Mouse (Mus musculus): ENCODE measurements around the gene Kctd11.
"Not testable (repeated sequence)": the region's sequence is repeated elsewhere in the genome, so short reads cannot be mapped to it uniquely, and the experiment has no call there.

The Kctd11 gene

DNA sequence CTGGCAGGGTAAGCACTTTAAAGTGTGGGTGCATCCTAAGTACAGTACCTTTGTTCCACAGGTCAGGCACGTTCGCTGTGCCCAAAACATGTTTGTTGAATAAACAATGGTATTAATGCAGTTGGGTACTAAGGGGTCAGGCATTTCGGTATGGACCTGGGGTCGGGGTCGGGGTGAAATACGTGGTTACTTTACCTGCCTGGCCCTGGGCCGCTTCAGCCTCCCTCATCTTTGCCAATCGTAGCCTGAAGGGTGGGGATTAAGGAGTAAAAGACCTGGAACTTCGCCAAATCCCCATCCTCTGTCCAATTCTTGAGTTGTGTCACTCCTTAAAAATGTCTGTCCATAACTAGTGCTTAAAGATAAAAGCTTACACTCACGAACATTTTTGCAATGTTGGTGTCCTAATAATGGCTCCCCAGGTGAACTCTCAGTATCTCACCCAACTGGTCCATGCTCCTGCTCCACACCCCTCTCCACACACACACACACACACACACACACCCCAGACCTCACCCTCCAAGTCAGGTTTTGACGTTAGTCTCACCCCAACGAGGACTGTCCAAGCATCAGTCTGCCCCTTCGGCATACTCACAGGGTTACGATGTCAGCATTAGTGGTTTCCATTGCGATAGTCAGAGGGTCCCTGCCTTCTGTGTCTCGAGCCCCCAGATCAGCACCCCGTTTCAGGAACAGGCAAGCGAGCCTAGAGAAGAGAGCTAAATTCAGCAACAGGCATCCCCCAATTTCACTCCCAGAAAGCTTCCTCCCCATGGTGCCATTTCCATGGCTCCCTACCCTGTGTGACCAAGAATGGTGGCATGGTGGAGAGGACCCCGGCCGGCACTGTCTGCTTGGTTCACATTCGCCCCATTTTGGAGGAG is 823 bp upstream of the Kctd11 start:
- DNase-seq (ENCODE audit: low read depth, low spot score), result no peak

DNA sequence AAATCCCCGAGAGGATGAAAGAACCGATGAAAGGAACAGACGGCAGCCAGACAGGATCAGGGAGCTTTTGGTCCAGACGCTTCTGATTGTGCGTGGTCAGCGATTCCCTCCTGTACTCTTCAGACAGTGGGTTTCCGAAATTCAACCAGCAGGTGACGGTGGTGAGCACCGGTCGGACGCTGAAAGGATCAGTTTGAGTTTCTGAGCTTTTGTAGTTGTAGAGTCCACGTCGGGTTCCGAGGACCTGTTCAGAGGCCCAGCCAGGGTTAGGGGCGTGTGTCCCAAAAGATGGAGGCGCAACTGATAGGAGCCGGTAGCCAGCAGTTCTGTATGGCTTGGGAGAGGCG is 727 bp downstream of the Kctd11 start:
- DNase-seq (ENCODE audit: low read depth, low spot score), result peak; percentile 78

DNA sequence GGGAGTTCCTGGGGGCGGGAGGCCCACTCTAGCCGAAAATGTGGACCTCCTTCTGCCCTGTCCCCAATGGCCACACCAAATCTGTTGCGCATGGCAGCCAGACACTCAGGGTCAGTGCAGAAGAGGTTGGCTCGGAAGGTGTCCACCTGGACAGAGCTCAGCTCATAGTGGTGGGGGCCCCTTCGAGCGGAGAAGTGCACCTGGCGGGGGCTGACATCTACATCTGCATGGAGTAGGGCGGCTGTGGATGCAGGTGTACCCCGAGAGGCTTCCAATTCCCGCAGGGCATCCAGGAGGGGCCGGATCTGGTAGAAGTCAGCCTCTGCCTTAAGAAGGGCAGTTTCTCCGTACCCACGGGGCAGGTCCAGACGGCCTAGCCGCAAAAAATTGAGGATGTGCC is 1.5 kb downstream of the Kctd11 start:
- DNase-seq (ENCODE audit: low read depth, low spot score), result no peak

DNA sequence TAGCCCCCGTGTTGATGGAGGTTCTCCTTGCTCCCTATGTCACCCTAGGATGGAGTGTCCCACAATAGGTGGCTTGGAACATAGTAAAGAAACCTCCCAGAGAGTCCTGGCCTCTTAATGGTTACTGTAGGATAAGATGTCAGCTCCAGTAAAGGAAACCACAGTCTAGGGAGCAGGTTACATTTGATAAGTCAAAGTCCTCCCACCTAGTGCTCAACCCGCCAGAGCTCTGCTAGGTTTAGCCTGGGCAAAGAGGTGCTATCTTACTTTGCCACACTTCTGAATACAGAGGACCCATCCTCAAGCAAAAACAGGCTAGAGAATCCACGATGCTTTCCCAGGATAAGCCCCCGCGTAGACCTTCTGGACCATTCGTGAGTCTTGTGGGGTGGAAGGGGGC is 2.3 kb downstream of the Kctd11 start:
- no peak for DNase-seq (ENCODE audit: low read depth, low spot score)

DNA sequence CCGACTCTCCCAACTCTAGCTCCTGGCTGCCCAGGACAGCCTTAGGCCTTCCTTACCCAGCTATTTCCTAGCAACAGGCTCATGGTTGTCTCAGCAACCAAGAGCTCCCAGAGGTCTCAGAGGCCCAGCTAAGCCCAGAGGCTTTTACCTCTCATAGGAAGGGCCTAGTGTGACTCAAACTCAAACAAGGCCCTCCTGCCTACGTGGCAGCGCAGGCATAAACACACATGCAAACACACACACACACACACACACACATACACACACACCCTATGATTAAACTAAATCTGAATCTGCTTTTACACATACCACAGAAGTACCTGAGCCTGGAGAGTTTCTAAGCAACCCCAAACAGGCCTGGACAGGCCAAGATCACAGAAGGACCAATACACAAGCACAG is 2.8 kb downstream of the Kctd11 start:
- no peak for DNase-seq (ENCODE audit: low read depth, low spot score)

DNA sequence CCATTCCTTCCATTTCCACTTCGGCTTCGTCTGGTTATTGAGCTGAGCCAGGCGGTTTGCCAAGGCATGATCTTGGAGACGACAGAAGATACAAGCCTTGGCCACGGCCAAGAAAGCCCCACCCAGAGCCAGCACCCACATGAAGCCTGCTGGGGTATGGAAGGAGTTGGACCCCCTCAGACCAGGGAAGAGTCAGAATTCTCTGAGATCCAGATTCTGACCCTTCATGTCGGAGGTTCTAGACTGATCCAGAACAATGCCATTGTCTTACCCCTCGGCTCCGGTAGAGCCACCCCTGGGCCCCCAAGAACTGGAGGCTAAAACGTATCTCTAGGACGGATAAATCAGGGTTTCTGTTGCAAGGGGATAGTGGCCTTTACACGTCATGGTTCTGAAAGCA is 3.3 kb downstream of the Kctd11 start, which contains the start of gene Tmem95:
Tmem95 (minus strand) TSS at position 141 of the 400 bp plus-strand sequence.
- no peak for DNase-seq (ENCODE audit: low read depth, low spot score)

DNA sequence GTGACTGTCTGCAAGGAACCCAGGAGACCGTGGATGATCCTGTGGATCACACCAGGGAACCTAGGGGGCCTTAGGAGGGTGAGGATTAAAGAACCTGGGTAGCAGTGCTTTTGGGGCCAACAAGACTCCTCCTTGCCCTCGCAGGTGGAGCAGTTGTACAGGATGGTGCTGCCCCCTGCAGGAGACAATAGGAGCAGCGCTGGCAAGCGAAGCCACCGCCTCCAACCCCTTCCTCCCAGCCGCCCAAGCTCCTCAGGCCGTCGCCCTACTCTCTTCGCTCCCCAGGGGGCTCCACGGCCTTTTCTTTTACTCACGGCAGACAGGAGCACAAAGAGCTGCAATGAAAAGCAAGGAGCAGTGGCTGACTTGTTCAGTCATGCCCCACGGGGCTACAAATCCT is 4.3 kb downstream of the Kctd11 start:
- DNase-seq (ENCODE audit: low read depth, low spot score), result peak; percentile 95

DNA sequence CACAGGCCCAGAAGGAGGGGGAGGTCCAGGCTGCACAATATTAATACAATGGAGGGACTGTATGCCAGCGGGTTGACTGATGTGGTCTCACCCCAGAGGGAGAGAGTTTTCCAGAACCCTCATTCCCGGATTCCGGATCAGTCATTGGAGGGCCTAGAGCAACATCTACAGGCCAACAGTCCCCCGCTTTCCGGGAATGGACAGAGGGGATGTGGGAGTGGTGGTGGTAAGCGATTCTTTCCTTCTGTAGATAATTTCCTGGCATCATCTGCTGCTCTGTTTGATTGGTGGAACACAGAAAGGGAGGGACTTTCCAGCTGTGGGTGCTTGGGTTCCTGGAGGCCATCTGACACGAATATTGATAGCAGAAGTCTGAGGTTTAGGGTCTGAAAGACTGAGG is 5.0 kb downstream of the Kctd11 start:
- DNase-seq (ENCODE audit: low read depth, low spot score), result no peak

DNA sequence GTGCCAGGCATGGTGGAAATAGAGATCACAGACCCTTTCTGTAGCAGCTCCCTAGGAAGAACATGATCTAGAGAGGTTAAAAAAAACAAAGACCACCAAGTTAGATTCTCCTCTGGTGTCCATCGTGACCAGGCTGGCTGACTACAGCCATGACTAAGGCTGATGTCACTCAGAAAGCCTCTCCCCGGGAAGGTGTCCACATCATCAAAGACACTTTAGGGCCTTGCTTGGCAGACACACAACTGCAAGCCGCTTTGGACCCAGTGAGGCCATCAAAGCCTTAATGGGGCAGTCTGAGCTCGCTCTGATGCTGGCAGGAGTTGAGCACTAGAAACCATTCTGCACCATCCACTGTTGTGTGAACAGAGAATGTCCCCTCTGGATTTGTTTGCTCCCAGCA is 8.8 kb downstream of the Kctd11 start:
- DNase-seq (ENCODE audit: low read depth, low spot score), result no peak

DNA sequence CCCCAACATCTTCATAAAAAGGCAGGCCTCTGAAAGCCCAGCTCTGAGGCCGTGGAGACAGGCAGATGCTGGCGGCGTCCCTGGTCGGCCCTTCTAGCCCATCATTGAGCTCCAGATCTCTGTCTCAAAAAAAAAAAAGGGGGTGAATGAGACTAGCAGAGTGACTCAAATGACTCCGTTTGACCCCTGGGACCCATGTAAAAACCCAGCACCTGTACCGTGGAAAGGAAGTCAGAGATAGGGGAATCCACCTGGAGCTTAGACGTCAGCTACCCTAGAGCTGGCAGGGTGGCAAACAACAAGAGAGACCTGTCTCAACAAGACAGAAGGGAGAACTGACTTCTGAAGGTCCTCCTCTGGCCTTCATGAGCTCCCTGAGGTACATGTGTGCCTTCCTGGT is 9.4 kb downstream of the Kctd11 start:
- DNase-seq (ENCODE audit: low read depth, low spot score), result no peak

DNA sequence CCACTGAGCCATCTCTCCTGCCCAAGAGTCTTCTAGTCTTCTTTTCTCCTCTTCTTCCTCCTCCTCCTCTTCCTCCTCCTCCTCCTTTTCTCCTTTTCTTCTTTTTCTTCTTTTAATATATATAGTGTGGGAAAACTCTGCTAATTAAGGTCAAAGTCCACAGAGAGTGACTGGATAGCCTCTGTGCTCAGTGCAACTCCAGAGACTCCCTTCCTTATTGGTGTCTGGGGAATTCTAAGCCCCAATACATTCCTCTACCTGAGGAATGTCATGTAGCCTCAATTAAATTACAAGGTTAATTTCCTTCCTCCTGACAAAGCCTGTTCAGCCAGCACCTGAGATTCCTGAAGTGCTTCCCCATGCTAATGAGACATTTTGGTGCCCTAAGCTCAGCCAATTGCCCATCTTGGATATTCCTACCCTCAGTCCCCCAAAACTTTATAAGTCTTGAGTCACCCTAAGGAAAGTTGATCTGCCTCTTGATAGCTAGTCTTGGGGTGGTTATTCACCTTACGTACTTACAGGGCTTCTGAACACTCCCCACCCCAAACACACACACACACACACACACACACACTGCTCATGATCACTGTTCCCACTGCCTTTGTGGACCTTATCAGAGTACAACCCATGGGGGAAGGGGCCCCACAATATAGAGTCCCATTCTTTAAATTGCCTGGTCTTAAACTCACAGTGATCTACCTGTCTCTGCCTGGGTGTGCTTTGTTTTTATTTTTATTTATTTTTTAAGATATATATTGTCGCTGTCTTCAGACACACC is 10.7 kb downstream of the Kctd11 start:
- no peak for DNase-seq (ENCODE audit: low read depth, low spot score)

DNA sequence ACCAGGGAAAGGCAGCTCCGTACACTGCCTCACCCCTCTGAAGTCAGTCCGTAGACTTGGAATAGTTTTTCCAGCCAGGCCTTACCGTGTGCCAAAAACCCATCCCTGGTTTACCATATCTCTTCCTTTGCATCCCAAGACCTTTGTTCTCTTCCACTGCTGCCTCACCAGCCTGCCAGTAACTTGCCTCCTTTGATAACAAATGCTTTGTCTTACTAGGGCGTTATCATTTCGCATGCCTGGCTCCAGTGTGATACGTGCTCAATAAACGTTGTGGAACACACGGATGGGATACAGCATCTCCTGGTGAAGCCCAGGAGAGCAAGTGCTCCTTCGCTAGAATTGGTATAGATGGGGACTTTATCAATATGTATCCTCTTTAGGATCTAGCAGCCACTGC is 13.9 kb downstream of the Kctd11 start:
- no peak for DNase-seq (ENCODE audit: low read depth, low spot score)

DNA sequence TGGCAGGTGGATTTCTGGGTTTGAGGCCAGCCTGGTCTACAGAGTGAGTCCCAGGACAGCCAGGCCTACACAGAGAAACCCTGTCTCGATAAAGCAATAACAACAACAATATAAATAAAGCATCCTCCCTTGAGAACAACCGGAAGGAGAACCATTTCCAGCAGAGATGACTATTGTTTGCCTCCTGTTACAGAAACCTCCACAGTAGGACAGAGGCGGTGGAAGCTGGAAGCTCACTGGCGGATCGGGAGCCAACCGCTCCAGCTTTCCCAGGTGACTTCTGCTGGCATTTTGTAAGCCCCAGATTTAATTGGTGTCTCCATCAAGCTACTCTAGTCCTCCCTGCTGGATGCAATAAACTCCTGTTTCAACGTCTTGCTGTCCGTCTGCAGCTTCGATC is 15.6 kb downstream of the Kctd11 start:
- no peak for DNase-seq (ENCODE audit: low read depth, low spot score)

DNA sequence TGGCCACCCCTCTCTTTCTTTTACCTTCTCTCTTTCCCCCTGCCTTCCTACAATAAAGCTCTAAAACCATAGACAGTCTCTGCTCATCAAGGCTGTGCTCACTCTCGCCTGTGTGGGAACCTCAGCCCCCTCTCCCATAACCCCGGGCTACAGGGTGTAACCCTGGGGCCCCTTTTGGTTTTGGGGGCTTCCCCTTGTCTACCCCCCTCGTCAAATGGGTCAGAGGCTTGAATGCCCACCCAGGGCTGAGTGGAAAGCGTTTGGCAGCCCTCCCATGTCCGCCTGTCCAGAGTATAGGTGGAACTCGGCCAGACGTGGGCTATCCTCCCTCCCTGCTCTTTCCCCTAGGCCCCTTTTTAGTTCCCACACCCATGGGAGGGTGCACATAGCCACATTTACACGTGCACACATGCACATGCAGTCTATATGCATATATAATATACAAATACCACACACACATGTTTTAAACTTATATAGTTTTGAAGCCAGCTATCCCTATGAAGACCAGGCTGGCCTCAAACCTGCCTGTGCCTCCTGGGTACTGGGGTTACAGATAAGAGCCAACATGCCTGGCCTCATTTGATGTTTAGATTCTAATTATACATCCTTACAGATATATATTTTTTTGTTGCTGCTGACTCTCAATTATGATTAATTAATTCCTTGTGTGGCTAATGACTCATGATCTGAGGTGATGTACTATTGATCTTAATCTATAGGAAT is 16.9 kb downstream of the Kctd11 start:
- no peak for DNase-seq (ENCODE audit: low read depth, low spot score)

DNA sequence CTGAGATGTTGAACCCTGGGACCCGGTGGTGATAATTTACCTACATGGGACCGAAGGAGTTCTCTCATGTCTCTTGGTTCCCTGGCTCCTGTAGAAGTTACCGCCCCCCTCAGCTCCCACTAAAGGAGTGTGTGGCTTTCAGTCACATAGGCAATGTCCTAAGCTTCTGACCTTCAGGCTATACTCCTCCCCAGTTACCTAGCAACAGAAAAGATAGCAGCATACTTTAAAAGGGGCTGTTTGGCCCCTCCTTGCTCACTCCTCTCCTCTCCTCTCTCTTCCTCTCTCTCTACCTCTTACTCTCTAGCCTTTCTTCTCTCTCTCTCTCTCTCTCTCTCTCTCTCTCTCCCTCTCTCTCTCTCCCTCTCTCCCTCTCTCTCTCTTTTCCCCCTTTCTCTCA is 17.5 kb downstream of the Kctd11 start:
- not testable (repeated sequence) for DNase-seq (ENCODE audit: low read depth, low spot score)

DNA sequence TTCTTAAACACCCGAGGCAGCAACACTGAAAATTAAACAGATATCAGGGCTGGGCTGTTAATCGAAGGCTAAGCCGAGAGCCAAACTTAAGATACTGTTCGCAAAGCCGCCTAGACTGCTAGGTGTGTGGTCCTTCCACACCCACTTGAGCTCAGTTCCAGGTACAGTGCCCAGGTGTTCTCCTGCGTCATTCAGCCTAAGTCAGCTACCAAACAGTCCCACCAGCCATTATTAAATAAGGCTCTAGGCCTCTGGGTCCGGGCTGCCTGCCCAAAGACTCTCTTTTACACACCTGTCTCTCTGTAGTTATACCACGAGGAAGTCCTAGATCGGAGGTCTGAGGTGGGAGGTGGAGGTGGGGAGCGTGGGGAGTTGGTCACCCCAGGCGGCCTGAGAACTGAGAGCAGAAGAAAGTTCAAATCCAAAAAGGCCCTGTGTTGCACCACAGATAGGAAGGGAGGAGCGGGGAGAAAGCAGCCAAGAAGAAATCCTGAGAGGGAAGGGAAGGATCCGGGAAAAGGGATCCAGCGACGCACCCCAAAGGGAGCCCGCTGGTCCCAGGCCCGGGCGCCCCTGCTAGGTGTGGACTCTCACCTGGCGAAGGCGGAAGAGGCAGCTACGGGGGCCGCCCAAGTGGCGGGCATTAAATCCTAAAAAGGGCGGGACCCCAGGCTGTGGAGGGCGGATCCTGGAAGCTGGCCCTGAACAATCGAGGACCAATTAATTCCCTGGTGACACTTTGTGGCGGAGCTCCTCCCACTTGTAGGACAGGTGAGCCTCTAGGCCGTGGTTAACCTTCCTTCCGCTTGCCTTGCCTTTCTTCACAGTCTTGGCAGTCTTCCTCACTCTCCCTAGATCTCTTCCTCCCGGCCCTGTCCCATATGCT is 22.9 kb downstream of the Kctd11 start, which contains the start of gene Tnk1:
Tnk1 (minus strand) TSS at position 618 of the 886 bp plus-strand sequence.
- peak; percentile 76 for DNase-seq (ENCODE audit: low read depth, low spot score)

DNA sequence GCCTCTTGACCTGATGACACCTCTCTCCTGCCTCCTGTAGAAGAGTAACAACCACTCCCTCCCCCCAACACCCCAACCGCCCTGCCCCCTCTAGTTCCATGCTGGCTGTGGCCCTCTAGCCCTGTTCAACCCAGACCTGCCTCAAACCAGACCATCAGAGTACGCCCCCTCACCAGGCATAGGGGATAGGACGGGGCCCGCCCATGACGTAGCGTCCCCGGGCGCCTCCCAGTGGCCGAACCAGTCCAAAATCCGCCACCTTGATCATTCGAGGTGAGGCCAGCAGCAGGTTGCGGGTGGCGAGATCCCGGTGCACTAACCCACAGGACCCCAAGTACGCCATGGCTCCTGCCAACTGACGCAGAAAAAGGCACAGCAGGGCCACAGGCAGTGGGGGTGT is 25.9 kb downstream of the Kctd11 start:
- peak; percentile 92 for DNase-seq (ENCODE audit: low read depth, low spot score)

DNA sequence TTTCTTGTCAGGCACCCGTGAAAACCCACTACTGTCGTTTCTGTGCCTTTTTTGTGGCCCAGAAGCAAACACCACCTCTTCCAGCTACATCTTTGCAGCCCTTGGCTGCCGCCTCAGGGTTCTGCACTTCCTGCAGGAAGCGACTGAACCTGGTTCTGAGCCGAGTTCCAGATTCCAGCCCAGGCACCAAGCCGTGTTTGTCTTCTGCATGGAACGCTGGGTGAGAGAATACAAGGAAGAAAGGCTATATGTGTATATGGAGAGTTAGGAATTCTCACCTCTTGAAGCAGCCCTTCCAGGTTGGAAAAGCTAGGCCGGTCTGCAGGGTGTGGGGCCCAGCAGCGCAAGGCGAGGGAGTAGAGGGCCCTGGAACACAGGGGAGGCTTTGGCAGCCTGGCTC is 26.5 kb downstream of the Kctd11 start:
- no peak for DNase-seq (ENCODE audit: low read depth, low spot score)

DNA sequence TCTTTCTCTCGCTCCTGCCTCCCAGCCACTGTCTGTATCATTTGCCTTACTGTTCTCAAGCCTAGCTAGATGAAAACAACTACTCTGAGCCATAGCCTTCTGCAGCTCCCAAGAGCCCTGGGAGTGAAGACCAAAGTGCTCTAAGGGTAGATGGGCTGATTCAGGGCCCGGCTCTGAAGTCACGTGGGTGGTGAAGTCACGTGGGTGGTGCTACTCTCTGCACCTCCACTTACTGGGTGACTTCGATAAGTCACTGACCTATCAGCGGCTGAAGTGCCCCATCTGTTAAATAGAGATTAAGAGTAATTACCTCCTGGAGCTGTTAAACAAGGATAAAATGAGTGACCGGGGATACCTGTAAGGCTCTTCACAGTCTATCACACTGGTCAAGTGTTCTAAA is 27.2 kb downstream of the Kctd11 start:
- peak; percentile 54 for DNase-seq (ENCODE audit: low read depth, low spot score)

DNA sequence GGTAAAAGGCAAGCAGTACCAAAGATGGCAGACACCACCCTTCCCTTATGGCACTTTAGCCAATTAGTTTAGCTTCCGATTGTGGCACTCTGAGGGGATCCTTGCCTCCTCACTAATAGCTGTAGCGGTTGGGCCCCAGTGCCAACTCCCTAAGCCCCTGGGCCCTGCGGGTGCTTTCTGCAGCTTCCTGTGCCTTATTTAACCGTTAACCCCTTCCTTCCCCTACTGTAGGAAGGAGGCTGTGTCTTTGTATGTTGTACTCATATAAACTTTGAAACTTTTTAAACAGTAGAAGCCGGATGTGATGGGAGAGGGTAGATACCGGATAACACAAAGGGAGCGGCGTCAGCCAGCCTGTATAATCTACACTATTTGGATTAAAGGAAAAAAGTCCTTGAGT is 30.5 kb downstream of the Kctd11 start:
- DNase-seq (ENCODE audit: low read depth, low spot score), result no peak

DNA sequence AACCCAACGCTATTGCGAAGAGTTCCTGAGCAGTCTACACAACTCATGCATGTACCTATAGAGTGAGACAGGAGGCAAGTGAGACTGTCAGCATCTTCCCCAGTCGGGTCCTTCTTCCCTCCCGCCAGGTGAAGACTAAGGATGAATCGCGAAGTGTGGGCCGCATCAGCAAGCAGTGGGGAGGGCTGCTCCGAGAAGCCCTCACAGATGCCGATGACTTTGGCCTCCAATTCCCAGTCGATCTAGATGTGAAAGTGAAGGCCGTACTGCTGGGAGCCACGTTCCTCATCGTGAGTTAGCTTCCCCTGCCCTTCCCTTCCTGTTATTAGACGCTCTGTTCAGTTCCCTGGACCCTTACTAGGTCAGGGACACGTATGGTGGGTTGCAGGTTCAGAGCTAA is 31.3 kb downstream of the Kctd11 start:
- no peak for DNase-seq (ENCODE audit: low read depth, low spot score)

All from ES-CJ7 (cell line).